Mouse (Mus musculus): Measurements from ENCODE around the gene Pax8. TPM values are rescaled to one million over a fixed set of nuclear protein-coding genes. Genes with fewer than 3 reads are reported as not detected.

Pax8 gene
- total RNA-seq (2014; fragmentation: Nextera tagmentation) (not detected in 2 replicates), total RNA-seq (2017) (0.23 and 0.27 TPM in 2 replicates), polyA plus RNA-seq (2012) (not detected in 2 replicates)

DNA sequence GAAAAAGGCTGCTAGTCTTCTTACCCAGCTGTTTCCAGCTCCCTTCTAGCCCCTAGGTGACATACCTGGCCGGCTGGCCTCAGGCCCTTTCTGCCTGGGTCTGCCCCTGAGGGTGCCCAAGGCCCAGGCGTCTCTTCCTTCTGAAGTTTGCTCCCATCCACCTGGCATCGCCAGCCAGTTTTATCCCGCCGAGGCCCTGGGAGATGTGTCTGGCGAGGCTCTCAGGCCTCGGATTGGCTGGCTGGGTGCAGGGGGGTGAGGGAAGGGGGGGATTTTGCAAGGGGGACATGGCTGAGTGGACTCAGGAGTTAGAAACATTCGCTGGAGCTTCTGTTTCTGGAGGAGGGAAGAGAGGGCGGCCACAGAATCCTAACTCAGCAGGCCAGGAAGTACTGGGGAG is at the start of gene Pax8:
Gene Pax8 (minus strand): TSS at position 180 of the 400 bp plus-strand sequence.
- Histone ChIP-seq H3K36me3 (replicated peaks) (no peaks in the 10 kb centered on the region), H3K4me1 (ENCODE audit: insufficient read depth, low read depth, low read length) (no peaks in the 10 kb centered on the region), H3K4me3 (ENCODE audit: low read depth, low read length) (no peak within 1 kb of the TSS), H3K27me3 (ENCODE audit: insufficient read depth, low read length) (peaks cover 15% of the 10 kb centered on the region; the same call in 1 of the 2 replicates), H3K9me3 (replicated peaks) (no peaks in the 10 kb centered on the region)
- TF ChIP-seq TAL1 (conservative IDR thresholded peaks at IDR 0.05; ENCODE audit: low read depth, low read length) = no peak
- TF ChIP-seq CTCF (IDR thresholded peaks at IDR 0.05; ENCODE audit: low read depth, low read length) = no peak
- TF ChIP-seq POLR2AphosphoS5 (IDR thresholded peaks at IDR 0.05; ENCODE audit: insufficient replicate concordance, low read depth, low read length) = no peak
- no peak for DNase-seq (ENCODE audit: low spot score)
- ATAC-seq (ENCODE audit: extremely low read depth, insufficient number of reproducible peaks, low FRiP score, poor library complexity, severe bottlenecking) = no peak

DNA sequence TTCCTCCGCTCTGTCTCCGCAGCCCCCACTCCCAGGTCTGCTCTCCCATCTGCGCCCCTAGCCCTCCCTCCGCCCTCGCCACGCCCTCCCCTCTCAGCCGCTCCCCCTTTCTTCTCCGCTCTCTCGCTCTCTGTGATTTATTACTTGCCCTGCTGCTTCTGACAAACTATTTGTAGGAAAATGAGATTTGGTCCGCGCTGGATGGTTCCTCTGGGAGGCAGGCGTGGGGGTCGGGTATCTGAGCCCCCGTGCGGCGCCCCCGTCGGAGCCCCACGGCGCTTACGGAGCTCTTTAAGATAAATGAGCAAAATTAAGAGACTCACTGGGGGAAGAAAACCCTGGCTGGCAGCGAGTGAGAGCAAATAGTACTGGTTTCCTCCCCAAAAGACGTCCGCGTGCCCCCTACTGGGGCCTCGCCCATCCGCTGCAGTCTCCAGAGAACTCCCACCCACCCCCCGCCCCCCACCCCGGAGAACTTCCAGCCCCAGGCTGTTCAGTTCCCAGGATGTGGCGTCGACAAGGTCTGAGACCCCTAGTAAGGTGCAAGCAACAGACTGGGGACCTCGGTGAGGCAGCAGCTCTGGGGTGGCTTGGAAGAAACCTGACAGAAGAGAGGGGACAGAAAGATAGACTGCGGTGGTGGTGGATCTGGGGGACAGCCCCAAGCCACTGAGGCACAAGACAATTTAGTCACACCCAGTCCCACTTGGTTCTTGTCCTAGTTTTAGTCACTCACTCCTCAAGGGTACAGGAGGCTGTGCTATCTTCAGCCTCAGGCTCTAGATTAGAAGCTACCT is 46.2 kb upstream of the Pax8 start:
- H3K9me3 ChIP-seq (replicated peaks) = no peaks in the 10 kb centered on the region
- TF ChIP-seq GATA1 (IDR thresholded peaks at IDR 0.05; ENCODE audit: borderline replicate concordance, low read length) (no peak), TAL1 (conservative IDR thresholded peaks at IDR 0.05; ENCODE audit: low read depth, low read length) (no peak)
- ATAC-seq (ENCODE audit: extremely low read depth, insufficient number of reproducible peaks, low FRiP score, poor library complexity, severe bottlenecking) (no peak), DNase-seq (ENCODE audit: low spot score) (no peak)
- no peaks in the 10 kb centered on the region for H3K4me1 ChIP-seq (ENCODE audit: insufficient read depth, low read depth, low read length)
- H3K4me3 ChIP-seq (ENCODE audit: low read depth, low read length) = no peak overlapping the region
- H3K36me3 ChIP-seq (replicated peaks) = no peaks in the 10 kb centered on the region
- no peaks in the 10 kb centered on the region; the same call in 1 of the 2 replicates for H3K27me3 ChIP-seq (ENCODE audit: insufficient read depth, low read length)

DNA sequence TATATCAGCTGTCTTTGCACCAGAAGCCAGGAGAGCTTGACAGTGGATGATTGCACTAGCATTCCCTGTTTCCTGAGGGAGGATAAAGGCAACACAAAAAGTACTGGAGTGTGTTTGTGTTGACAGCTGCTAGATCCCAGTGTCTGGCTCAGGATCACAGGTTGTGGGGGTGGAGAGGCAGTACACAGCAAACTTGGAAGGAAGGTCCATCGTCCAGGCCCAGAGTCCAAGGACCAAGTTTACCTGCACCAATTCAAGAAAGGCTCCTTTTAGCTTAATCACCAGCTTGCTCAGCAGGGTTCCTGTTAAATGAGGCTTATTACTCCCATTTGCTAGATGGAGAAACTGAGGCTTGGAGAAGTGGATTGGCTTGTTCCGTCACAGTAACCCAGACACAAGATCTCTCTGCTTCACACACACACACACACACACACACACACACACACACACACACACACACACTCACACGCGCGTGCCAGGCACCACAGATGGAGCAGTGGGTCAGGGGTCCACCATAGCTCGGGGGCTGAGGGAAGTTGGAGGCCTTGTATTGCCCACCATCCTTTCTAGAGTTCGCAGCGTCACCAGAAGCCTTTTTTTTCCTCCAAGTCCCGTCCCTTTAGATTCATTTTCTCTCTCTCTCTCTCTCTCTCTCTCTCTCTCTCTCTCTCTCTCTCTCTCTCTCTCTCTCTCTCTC is 45.3 kb upstream of the Pax8 start:
- Histone ChIP-seq H3K4me1 (ENCODE audit: insufficient read depth, low read depth, low read length) (no peaks in the 10 kb centered on the region), H3K9me3 (replicated peaks) (no peaks in the 10 kb centered on the region)

DNA sequence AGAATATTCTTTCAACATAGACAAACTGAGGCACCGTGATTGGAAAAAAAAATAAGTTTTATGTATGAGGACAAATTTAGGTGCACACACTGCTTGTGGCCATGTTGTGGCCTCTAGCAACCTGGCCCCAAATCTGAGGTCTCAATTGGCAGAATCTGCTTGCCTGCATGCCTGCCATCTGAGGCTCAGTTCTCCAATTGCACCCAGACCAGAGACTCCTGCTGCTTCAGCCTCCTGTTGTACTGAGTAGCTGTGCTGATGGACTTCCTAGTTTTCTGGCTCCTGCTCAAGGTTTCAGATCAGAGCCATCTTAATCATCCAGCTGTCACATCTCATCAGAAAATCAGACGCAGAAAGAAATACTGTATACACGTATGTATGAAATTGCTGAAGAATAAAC is 41.5 kb upstream of the Pax8 start:
- Histone ChIP-seq H3K9me3 (replicated peaks) (no peaks in the 10 kb centered on the region), H3K27me3 (ENCODE audit: insufficient read depth, low read length) (no peaks in the 10 kb centered on the region; the same call in 1 of the 2 replicates), H3K4me1 (ENCODE audit: insufficient read depth, low read depth, low read length) (no peaks in the 10 kb centered on the region), H3K4me3 (ENCODE audit: low read depth, low read length) (no peak overlapping the region), H3K36me3 (replicated peaks) (no peaks in the 10 kb centered on the region)
- no peak for ATAC-seq (ENCODE audit: extremely low read depth, insufficient number of reproducible peaks, low FRiP score, poor library complexity, severe bottlenecking)
- no peak for DNase-seq (ENCODE audit: low spot score)
- TF ChIP-seq CTCF (IDR thresholded peaks at IDR 0.05; ENCODE audit: low read depth, low read length) = no peak
- TF ChIP-seq GATA1 (IDR thresholded peaks at IDR 0.05; ENCODE audit: borderline replicate concordance, low read length) = no peak

More for the DNA sequence above, 45.3 kb upstream of the Pax8 start:
- TF ChIP-seq POLR2AphosphoS5 (IDR thresholded peaks at IDR 0.05; ENCODE audit: insufficient replicate concordance, low read depth, low read length) (no peak), GATA1 (IDR thresholded peaks at IDR 0.05; ENCODE audit: borderline replicate concordance, low read length) (no peak), CTCF (IDR thresholded peaks at IDR 0.05; ENCODE audit: low read depth, low read length) (no peak), GATA2 (IDR thresholded peaks at IDR 0.05; ENCODE audit: borderline replicate concordance, low read depth, low read length) (no peak), TAL1 (conservative IDR thresholded peaks at IDR 0.05; ENCODE audit: low read depth, low read length) (no peak)
- no peak for ATAC-seq (ENCODE audit: extremely low read depth, insufficient number of reproducible peaks, low FRiP score, poor library complexity, severe bottlenecking)
- H3K36me3 ChIP-seq (replicated peaks) = no peaks in the 10 kb centered on the region
- DNase-seq (ENCODE audit: low spot score) = no peak
- H3K4me3 ChIP-seq (ENCODE audit: low read depth, low read length) = no peak overlapping the region
- no peaks in the 10 kb centered on the region; the same call in 1 of the 2 replicates for H3K27me3 ChIP-seq (ENCODE audit: insufficient read depth, low read length)

DNA sequence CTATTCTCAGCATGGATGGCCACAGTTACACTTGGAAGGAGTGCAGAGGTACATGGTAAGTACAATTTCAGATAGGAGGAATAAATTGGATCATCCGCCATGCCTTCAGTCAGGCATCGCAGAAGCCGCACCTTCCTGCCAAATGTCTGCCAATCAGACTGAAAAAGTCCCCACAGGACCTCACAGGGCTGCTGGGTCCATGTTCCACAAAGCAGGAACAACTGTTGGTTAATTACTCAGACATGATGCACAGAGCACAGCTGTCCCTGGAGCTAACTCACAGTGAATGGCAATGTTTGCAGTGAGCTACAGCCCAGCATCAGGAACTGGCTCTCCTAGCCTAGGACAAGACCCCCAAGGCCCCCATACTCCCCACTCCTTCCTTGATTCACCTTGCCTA is 32.0 kb upstream of the Pax8 start:
- H3K4me1 ChIP-seq (ENCODE audit: insufficient read depth, low read depth, low read length) = no peaks in the 10 kb centered on the region
- ATAC-seq (ENCODE audit: extremely low read depth, insufficient number of reproducible peaks, low FRiP score, poor library complexity, severe bottlenecking) = no peak

DNA sequence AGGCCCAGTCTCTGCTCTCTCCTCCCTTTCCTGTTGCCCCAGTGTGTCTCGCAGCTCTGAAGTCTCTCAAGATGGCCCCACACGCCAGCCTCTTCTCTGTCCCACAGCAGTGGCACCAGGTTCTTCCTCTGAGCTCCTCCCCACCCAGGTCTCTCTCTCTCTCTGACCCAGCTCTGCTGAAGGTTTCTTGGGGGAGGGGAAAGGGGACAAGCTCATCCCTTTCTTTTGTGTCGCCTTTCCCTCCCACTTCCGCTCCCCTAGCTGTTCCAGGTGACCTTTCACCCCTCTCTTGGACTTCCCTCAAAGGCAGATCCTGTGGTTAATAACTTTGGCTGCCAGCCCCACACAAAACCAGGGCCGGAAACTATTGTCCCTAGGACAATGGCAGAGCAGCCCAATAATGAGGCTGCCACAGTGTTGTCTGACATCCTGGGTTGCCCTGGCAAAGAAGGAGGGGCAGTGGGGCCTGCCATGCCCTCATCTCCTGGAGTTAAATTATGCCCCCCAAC is 27.6 kb upstream of the Pax8 start:
- no peaks in the 10 kb centered on the region for H3K9me3 ChIP-seq (replicated peaks)
- H3K4me3 ChIP-seq (ENCODE audit: low read depth, low read length) = no peak overlapping the region
- TF ChIP-seq GATA2 (IDR thresholded peaks at IDR 0.05; ENCODE audit: borderline replicate concordance, low read depth, low read length) = no peak
- no peak for TF ChIP-seq GATA1 (IDR thresholded peaks at IDR 0.05; ENCODE audit: borderline replicate concordance, low read length)
- no peak for TF ChIP-seq CTCF (IDR thresholded peaks at IDR 0.05; ENCODE audit: low read depth, low read length)
- TF ChIP-seq TAL1 (conservative IDR thresholded peaks at IDR 0.05; ENCODE audit: low read depth, low read length) = no peak
- TF ChIP-seq POLR2AphosphoS5 (IDR thresholded peaks at IDR 0.05; ENCODE audit: insufficient replicate concordance, low read depth, low read length) = no peak
- no peak for ATAC-seq (ENCODE audit: extremely low read depth, insufficient number of reproducible peaks, low FRiP score, poor library complexity, severe bottlenecking)
- no peaks in the 10 kb centered on the region; the same call in 1 of the 2 replicates for H3K27me3 ChIP-seq (ENCODE audit: insufficient read depth, low read length)
- DNase-seq (ENCODE audit: low spot score) = no peak
- H3K4me1 ChIP-seq (ENCODE audit: insufficient read depth, low read depth, low read length) = no peaks in the 10 kb centered on the region
- H3K36me3 ChIP-seq (replicated peaks) = no peaks in the 10 kb centered on the region

More for the DNA sequence above, 32.0 kb upstream of the Pax8 start:
- no peaks in the 10 kb centered on the region for H3K36me3 ChIP-seq (replicated peaks)
- TF ChIP-seq GATA1 (IDR thresholded peaks at IDR 0.05; ENCODE audit: borderline replicate concordance, low read length) (no peak), POLR2AphosphoS5 (IDR thresholded peaks at IDR 0.05; ENCODE audit: insufficient replicate concordance, low read depth, low read length) (no peak), GATA2 (IDR thresholded peaks at IDR 0.05; ENCODE audit: borderline replicate concordance, low read depth, low read length) (no peak), TAL1 (conservative IDR thresholded peaks at IDR 0.05; ENCODE audit: low read depth, low read length) (no peak), CTCF (IDR thresholded peaks at IDR 0.05; ENCODE audit: low read depth, low read length) (no peak)
- H3K9me3 ChIP-seq (replicated peaks) = no peaks in the 10 kb centered on the region
- no peaks in the 10 kb centered on the region; the same call in 1 of the 2 replicates for H3K27me3 ChIP-seq (ENCODE audit: insufficient read depth, low read length)
- no peak overlapping the region for H3K4me3 ChIP-seq (ENCODE audit: low read depth, low read length)
- DNase-seq (ENCODE audit: low spot score) = no peak

Data from G1E (cell line).